Mouse (Mus musculus) neural tube, embryonic 14.5 days (tissue): Measurements from ENCODE around the gene Atrnl1. TPM values are rescaled to one million over a fixed set of nuclear protein-coding genes. Genes with fewer than 3 reads are reported as not detected.

Experiments
- ATAC-seq: fragments of 200-750 bp; cut with Nextera tagmentation; 2 replicates; pipeline ENCODE4 v1.8.0; 2017; ENCODE audit warnings: low read depth, mild to moderate bottlenecking, moderate TSS enrichment, moderate library complexity
- H3K27ac ChIP-seq: fragments of 300-500 bp; sonication (generic); 2 replicates; pipeline ENCODE4 v1.5.1; 2014; ENCODE audit warnings: low read depth, mild to moderate bottlenecking, control low read depth, low read length, moderate library complexity, mixed read lengths
- H3K27me3 ChIP-seq: fragments of 300-500 bp; sonication (generic); 2 replicates; pipeline ENCODE4 v1.6.1; 2014; ENCODE audit warnings: low read length; ENCODE audit not compliant: control insufficient read depth, insufficient read depth
- H3K36me3 ChIP-seq: fragments of 300-500 bp; sonication (generic); 2 replicates; pipeline ENCODE4 v1.6.1; 2014; ENCODE audit warnings: low read length, mixed read lengths; ENCODE audit not compliant: control insufficient read depth, insufficient read depth
- H3K4me1 ChIP-seq: fragments of 300-500 bp; sonication (generic); 2 replicates; pipeline ENCODE4 v1.6.1; 2014; ENCODE audit warnings: low read length; ENCODE audit not compliant: control insufficient read depth, insufficient read depth
- H3K4me2 ChIP-seq: fragments of 300-500 bp; sonication (generic); 2 replicates; pipeline ENCODE4 v1.6.1; 2014; ENCODE audit warnings: mild to moderate bottlenecking, low read depth, low read length, control low read depth
- H3K4me3 ChIP-seq: fragments of 300-500 bp; sonication (generic); 2 replicates; pipeline ENCODE4 v1.5.1; 2014; ENCODE audit warnings: low read depth, low read length, control low read depth, mixed read lengths
- H3K9ac ChIP-seq: fragments of 300-500 bp; sonication (generic); replicated peaks from 2 replicates; pipeline ENCODE4 v1.6.1; 2014; ENCODE audit warnings: low read depth, mild to moderate bottlenecking, control low read depth, low read length, mixed read lengths
- H3K9me3 ChIP-seq: fragments of 300-500 bp; sonication (generic); 2 replicates; pipeline ENCODE4 v1.6.1; 2016; ENCODE audit warnings: low read length; ENCODE audit not compliant: control insufficient read depth
- WGBS: fragments of 180-500 bp; shearing (Covaris S2); extraction: QIAGEN DNeasy Blood & Tissue Kit; methylation state at CpG from one replicate; pipeline ENCODE4 v1.1.7; 2014; 5-methylcytosine and 5-hydroxymethylcytosine counted together
- polyA plus RNA-seq: library from polyadenylated mRNA; unstranded; fragments of >200 nt; fragmentation: Nextera tagmentation; extraction: Ambion mirVana; gene quantifications from 2 replicates; pipeline ENCODE4 v1.2.1, GENCODE M21; 2014

The Atrnl1 gene
- polyA plus RNA-seq = 8.6 and 11.1 TPM in 2 replicates

DNA sequence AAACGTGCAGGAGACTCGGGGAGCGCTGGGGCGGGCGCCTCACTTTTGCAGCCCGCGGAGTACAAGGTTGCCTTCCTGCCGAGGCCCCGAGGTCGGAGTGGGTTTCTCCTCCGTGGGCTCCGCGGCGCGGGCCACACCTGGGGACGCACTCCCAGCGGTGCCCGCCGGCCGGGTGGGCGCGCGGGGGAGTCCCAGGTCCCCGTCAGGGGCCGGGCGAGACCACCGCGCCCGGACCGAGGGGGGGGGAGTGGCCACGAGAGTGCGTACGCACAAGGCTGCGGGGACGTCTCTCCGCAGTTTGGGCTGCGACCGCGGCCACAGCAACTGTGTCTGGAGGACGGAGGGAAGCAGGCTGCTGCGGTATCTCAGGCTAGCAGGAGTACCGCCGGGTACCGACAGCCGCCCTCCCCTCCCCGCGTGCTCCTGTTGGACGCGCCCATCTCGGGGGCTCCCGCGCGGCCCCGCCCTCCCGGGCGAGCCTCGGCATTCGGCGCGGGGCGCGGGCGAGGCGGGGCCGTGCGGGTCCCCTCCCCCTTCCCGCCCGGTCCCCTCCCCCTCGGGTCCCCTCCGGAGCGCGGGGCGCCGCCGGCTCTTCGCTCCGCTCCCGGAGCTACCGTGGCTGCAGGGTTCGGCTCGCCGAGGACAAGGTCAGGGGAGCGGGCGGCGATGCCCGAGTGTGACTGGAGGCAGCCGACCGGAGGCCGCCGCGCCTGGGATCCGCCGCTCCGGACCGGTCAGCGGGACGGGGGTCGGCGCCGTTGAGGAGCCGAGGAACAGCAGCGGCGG lies at the start of gene Atrnl1:
Gene Atrnl1, plus strand, starts transcription at position 559 of the 786 bp plus-strand sequence.
- H3K9ac ChIP-seq = peak within 1 kb of the TSS; percentile 92
- peak; percentile 93 for ATAC-seq
- WGBS = 0% methylated on average over 62 of the region's 103 CpGs
- peaks cover 15% of the 10 kb centered on the region for H3K4me1 ChIP-seq
- no peaks in the 10 kb centered on the region for H3K9me3 ChIP-seq
- H3K36me3 ChIP-seq = no peaks in the 10 kb centered on the region
- peak within 1 kb of the TSS; percentile 98 for H3K4me2 ChIP-seq
- H3K27me3 ChIP-seq = no peaks in the 10 kb centered on the region
- peak within 1 kb of the TSS; percentile 97 for H3K27ac ChIP-seq
- peak within 1 kb of the TSS; percentile 88 for H3K4me3 ChIP-seq

DNA sequence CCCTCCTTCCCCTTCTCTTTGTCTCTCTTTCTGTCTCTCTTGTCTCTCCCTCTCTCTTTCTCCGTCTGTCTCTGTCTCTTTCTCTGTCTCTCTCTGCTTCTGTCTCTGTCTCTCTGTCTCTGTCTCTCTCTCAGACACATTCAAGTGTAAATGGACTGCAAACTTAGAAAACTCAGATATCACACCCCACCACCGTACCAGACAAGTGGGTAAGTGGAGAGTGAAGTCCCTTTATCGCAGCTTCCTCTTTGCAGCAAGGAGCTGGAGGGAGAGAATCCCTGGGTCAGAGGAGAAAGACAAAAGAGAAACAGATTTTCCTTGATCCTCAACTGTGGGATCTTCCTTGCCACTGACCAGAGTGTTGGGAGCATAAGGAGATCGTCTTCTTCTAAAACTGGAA lies 49.3 kb upstream of the Atrnl1 start:
- no peak overlapping the region for H3K4me3 ChIP-seq
- WGBS = 85% methylated on average over 4 of the region's 4 CpGs
- no peak overlapping the region for H3K4me2 ChIP-seq
- ATAC-seq = no peak
- no peak overlapping the region for H3K27ac ChIP-seq
- H3K4me1 ChIP-seq = no peaks in the 10 kb centered on the region
- no peak overlapping the region for H3K9ac ChIP-seq
- H3K36me3 ChIP-seq = no peaks in the 10 kb centered on the region
- no peaks in the 10 kb centered on the region for H3K27me3 ChIP-seq
- H3K9me3 ChIP-seq = no peaks in the 10 kb centered on the region

DNA sequence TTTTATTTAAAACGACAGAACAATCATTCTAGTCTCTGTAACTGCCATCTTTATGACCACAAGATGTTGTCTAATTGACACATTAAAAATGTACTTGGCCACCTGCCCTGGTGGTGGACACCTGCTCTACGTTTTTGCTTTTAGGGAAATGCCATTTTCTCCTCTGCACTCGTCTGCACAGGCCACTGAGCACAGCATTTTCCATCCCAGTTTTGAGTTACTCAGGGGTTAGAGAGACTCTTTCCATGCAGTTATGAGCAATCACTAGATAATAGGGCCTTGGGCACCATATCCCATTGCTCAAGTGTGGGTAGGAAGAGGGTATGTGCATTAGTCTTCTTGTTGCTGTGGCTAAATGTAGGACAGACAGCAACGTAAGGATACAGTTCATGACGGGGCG lies 41.8 kb upstream of the Atrnl1 start:
- Histone ChIP-seq H3K4me2 (no peak overlapping the region), H3K9me3 (no peaks in the 10 kb centered on the region), H3K27ac (no peak overlapping the region), H3K9ac (no peak overlapping the region), H3K36me3 (no peaks in the 10 kb centered on the region), H3K27me3 (no peaks in the 10 kb centered on the region), H3K4me3 (no peak overlapping the region), H3K4me1 (0 out of 2 replicates have a peak, but pooled peaks cover 3% of the 10 kb centered on the region)
- ATAC-seq = no peak
- 74% methylated on average over 6 of the region's 6 CpGs for WGBS

DNA sequence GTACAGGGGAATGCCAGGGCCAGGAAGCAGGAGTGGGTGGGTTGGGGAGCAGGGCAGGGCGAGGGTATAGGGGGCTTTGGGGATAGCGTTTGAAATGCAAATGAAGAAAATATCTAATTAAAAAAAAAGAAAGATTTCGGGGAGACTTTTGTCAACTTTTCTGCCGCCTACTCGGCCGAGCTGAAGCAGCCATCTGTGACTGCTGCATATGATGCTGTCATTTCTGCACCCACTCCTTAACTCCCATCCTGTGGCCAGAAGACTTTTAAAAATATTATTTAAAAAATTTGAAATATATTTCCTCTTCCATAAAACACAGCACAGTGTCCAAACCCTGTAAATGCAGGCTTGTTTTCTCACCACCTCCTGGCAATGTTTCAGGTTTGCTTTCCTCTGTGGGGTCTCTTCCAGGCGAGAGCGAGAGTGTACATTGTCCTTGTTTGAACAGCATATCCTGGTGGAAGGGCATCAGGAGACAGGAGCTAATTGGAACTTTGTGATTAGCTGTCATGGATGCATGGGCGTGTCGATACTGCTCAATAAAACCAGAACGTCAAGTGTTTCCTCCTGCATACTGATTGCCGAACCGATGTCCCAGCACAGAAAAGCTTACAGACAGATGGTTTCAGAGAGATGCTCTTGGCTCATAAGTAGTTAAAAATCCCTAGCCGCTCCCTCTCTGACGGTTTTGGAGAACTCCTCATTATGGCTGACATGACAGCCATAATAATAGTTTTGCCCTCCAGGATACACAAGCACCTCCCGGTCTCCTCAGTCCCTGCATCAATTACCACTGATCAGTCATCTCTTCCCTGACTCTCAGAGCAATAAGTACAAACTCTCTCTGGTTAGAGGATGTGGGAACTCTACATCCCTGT lies 38.2 kb upstream of the Atrnl1 start:
- H3K27me3 ChIP-seq = no peaks in the 10 kb centered on the region
- 61% methylated on average over 16 of the region's 16 CpGs for WGBS
- H3K4me1 ChIP-seq = 0 out of 2 replicates have a peak, but pooled peaks cover 3% of the 10 kb centered on the region
- H3K4me2 ChIP-seq = no peak overlapping the region
- H3K9ac ChIP-seq = no peak overlapping the region
- no peak overlapping the region for H3K27ac ChIP-seq
- H3K4me3 ChIP-seq = no peak overlapping the region
- H3K9me3 ChIP-seq = no peaks in the 10 kb centered on the region
- H3K36me3 ChIP-seq = no peaks in the 10 kb centered on the region
- ATAC-seq = no peak

DNA sequence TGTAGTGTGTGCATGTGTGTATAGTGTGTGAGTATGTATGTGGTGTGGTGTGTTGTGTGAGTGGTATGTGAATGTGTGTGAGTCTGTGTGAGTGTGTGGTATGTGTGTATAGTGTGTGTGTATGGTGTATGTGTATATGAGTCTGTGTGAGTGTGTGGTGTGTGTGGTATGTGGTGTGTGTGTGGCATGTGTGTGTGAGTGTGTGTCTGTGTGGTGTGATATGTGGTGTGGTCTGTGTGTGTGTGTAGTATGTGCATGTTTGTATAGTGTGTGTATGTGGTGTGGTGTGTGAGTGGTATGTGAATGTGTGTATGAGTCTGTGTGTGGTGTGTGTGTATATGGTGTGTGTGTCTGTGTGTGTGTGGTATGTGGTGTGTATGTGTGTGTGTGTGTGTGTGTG lies 37.4 kb upstream of the Atrnl1 start:
- Histone ChIP-seq H3K4me3 (no peak overlapping the region), H3K4me1 (0 out of 2 replicates have a peak, but pooled peaks cover 3% of the 10 kb centered on the region), H3K27ac (no peak overlapping the region), H3K9me3 (no peaks in the 10 kb centered on the region), H3K36me3 (no peaks in the 10 kb centered on the region), H3K9ac (no peak overlapping the region), H3K4me2 (no peak overlapping the region), H3K27me3 (no peaks in the 10 kb centered on the region)
- no peak for ATAC-seq

DNA sequence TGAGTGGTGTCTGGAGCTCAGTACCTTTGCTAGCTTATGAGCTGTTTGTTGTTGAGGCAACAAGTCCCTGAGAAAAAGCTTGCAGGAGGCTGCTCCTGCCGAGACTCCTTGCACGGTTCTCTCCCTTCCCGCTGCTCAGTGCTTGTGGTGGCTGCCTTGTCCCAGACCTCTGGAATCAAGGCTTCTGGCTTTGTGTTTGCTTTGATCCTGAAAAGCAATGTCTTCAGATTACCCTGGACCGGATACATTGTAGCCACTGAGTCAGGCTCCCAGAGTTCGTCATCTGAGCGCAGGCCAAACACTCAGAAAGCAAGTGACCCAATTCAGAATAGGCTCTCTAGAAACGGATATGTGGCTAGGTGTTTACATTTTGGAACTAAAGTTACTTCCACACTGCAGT lies 35.8 kb upstream of the Atrnl1 start:
- Histone ChIP-seq H3K4me1 (0 out of 2 replicates have a peak, but pooled peaks cover 3% of the 10 kb centered on the region), H3K9me3 (no peaks in the 10 kb centered on the region), H3K27me3 (no peaks in the 10 kb centered on the region), H3K9ac (no peak overlapping the region), H3K27ac (no peak overlapping the region), H3K36me3 (no peaks in the 10 kb centered on the region), H3K4me2 (no peak overlapping the region), H3K4me3 (no peak overlapping the region)
- 90% methylated on average over 7 of the region's 7 CpGs for WGBS
- ATAC-seq = no peak

GRCm38 (mm10) chr19:57576836-57577235 lies 34.0 kb upstream of the Atrnl1 start:
- H3K27ac ChIP-seq = no peak overlapping the region; the same call in 1 of the 2 replicates
- no peak overlapping the region for H3K4me3 ChIP-seq
- H3K9me3 ChIP-seq = no peaks in the 10 kb centered on the region
- H3K36me3 ChIP-seq = no peaks in the 10 kb centered on the region
- H3K9ac ChIP-seq = no peak overlapping the region
- WGBS = 31% methylated on average over 5 of the region's 5 CpGs
- no peaks in the 10 kb centered on the region for H3K27me3 ChIP-seq
- no peak for ATAC-seq
- H3K4me1 ChIP-seq = 0 out of 2 replicates have a peak, but pooled peaks cover 3% of the 10 kb centered on the region
- no peak overlapping the region for H3K4me2 ChIP-seq

DNA sequence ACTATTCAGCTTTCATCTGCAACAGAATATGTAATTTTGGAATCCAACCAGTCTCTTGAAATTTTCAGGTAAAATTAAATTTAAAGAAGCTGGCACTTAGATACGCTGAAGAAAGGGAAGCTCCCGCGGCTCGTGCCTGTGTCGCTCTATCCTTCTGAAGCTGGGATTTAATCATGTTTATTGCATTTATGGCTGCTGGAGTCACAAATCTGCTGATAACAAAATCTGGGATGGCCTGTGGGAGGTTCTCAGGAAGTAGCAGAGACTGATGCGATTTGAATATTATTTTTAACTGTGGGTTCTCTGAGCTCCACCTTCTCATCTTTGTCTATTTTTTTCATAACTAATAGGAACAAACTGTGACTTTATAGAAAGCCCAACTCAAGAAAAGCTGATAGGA lies 33.6 kb upstream of the Atrnl1 start:
- no peak overlapping the region for H3K4me2 ChIP-seq
- no peak overlapping the region for H3K4me3 ChIP-seq
- 0 out of 2 replicates have a peak, but pooled peaks cover 3% of the 10 kb centered on the region for H3K4me1 ChIP-seq
- H3K36me3 ChIP-seq = no peaks in the 10 kb centered on the region
- no peak overlapping the region for H3K9ac ChIP-seq
- no peaks in the 10 kb centered on the region for H3K9me3 ChIP-seq
- no peaks in the 10 kb centered on the region for H3K27me3 ChIP-seq
- 80% methylated on average over 6 of the region's 6 CpGs for WGBS
- no peak for ATAC-seq
- no peak overlapping the region for H3K27ac ChIP-seq

GRCm38 (mm10) chr19:57580962-57581361 lies 29.9 kb upstream of the Atrnl1 start:
- Histone ChIP-seq H3K4me2 (no peak overlapping the region), H3K4me1 (no peaks in the 10 kb centered on the region), H3K27ac (no peak overlapping the region), H3K9ac (no peak overlapping the region), H3K36me3 (no peaks in the 10 kb centered on the region), H3K27me3 (no peaks in the 10 kb centered on the region), H3K9me3 (no peaks in the 10 kb centered on the region), H3K4me3 (no peak overlapping the region)
- ATAC-seq = no peak
- 77% methylated on average over 7 of the region's 7 CpGs for WGBS
